Mouse (Mus musculus) left cerebral cortex, adult 6 months (tissue): Measurements from ENCODE around the gene Prpf4b. TPM values are rescaled to one million over a fixed set of nuclear protein-coding genes. Genes with fewer than 3 reads are reported as not detected.

ENCODE experiments used
- long read RNA-seq, 2 experiments: library from polyadenylated mRNA; unstranded; transcript quantifications; one replicate each; pipeline ENCODE4 v2.0.0; 2019 to 2020
- polyA plus RNA-seq: library from polyadenylated mRNA; unstranded; fragments of <200 nt; fragmentation: Nextera tagmentation; gene quantifications from 2 replicates; pipeline ENCODE4 v1.2.3, GENCODE M21; 2021

The Prpf4b gene
- polyA plus RNA-seq: 27.1 and 29.9 TPM in 2 replicates
- long read RNA-seq, experiment 1, full-length matches to known transcripts: 45 of 101 reads
- long read RNA-seq, experiment 1, partial matches to known transcripts: 26 of 101 reads
- long read RNA-seq, experiment 1, other reads (novel, unspliced or antisense): 30 of 101 reads
- long read RNA-seq, experiment 2, transcript Prpf4b-206 (2 exons, 1,727 nt): major isoform, 22 of 44 reads
- long read RNA-seq, experiment 2, partial matches to known transcripts: 14 of 44 reads
- long read RNA-seq, experiment 2, other reads (novel, unspliced or antisense): 8 of 44 reads

GRCm38 (mm10) chr13:34875166-34875710 lies at the start of gene Prpf4b:
Gene Prpf4b (plus strand): TSS chr13:34875302.

GRCm38 (mm10) chr13:34924210-34924609 lies 49.1 kb downstream of the Prpf4b start, which contains the start of the genes Fam217a and 4933417A18Rik:
Gene Fam217a (minus strand): TSS chr13:34924310.
Gene 4933417A18Rik (plus strand): TSS chr13:34924409.

Other genes with a start within 250 kb of the Prpf4b start
- 3.8 and 6.4 TPM in 2 replicates for gene Pxdc1, start 221.8 kb upstream of the Prpf4b start, polyA plus RNA-seq
- not detected in 2 replicates for gene Fam50b, start 140.5 kb upstream of the Prpf4b start, polyA plus RNA-seq
- 1.2 TPM in 2 replicates for gene Fam217a, start 49.0 kb downstream of the Prpf4b start, polyA plus RNA-seq
- not detected in 2 replicates for gene 4933417A18Rik, start 49.1 kb downstream of the Prpf4b start, polyA plus RNA-seq
- 0.19 TPM in 1 of 2 replicates, not detected in the other for gene Eci3, start 88.5 kb downstream of the Prpf4b start, polyA plus RNA-seq
- gene Eci2, start 151.8 kb downstream of the Prpf4b start, polyA plus RNA-seq: 80.4 and 99.9 TPM in 2 replicates